Mouse (Mus musculus) layer of hippocampus, postnatal 25 days (tissue): ENCODE measurements around the gene Tecta. TPM values are rescaled to one million over a fixed set of nuclear protein-coding genes. Genes with fewer than 3 reads are reported as not detected.

Experiments used
- microRNA-seq, 2 experiments: library from miRNA; unstranded; fragments of <30 nt; microRNA quantifications; one replicate each; pipeline ENCODE4 v1.2.0; 2021
- total RNA-seq, 2 experiments: library from RNA; stranded (reverse); gene quantifications; 2 replicates each; pipeline ENCODE4 v1.2.3; 2021

Gene Tecta
- total RNA-seq, 2 experiments from 2014 or later, result 0.44 to 0.94 TPM

Small RNA genes lying within 50 kb of the gene (microRNA-seq; reads per million reads assigned to microRNA genes)
- 0 reads per million in 2 experiments for gene Gm44311

Other genes starting within 250 kb of the Tecta start
- 10 to 100 TPM; 54.5 to 65.4 TPM for gene Sc5d, start 135.7 kb downstream of the Tecta start, total RNA-seq
- gene Tbcel, start 107.9 kb upstream of the Tecta start, total RNA-seq, result 10 to 100 TPM; 57.2 to 57.6 TPM